Mouse (Mus musculus) frontal cortex, adult (tissue): ENCODE data around the gene Map4k1.

ENCODE experiments used
- ATAC-seq: cut with Nextera tagmentation; 2 replicates; pipeline ENCODE4 v1.9.2; 2017; ENCODE audit warnings: mild to moderate bottlenecking, moderate library complexity, mixed read lengths; ENCODE audit not compliant: low TSS enrichment

Map4k1 gene

GRCm38 (mm10) chr7:28977556-28977955 lies 4.3 kb upstream of the Map4k1 start:
- ATAC-seq: no peak

GRCm38 (mm10) chr7:28982274-28983013 lies 594 bp downstream of the Map4k1 start:
- peak; percentile 48; the same call in 1 of the 2 replicates for ATAC-seq

GRCm38 (mm10) chr7:28983141-28983564 lies 1.3 kb downstream of the Map4k1 start:
- ATAC-seq: no peak

- no peak for ATAC-seq
These were observed 2.0 kb downstream of the Map4k1 start for GRCm38 (mm10) chr7:28983849-28984248.

- ATAC-seq: no peak
These were observed 2.6 kb downstream of the Map4k1 start for GRCm38 (mm10) chr7:28984452-28984851.

GRCm38 (mm10) chr7:28985207-28985606 lies 3.4 kb downstream of the Map4k1 start:
- ATAC-seq: no peak

- ATAC-seq: no peak
These were observed 9.0 kb downstream of the Map4k1 start for GRCm38 (mm10) chr7:28990766-28991273.

- no peak for ATAC-seq
These were observed 9.8 kb downstream of the Map4k1 start for GRCm38 (mm10) chr7:28991616-28992015.

- ATAC-seq: no peak
These were observed 11.1 kb downstream of the Map4k1 start for GRCm38 (mm10) chr7:28992997-28993396.

- ATAC-seq: no peak
These were observed 11.6 kb downstream of the Map4k1 start for GRCm38 (mm10) chr7:28993402-28993801.

GRCm38 (mm10) chr7:29000651-29001605 lies 19.1 kb downstream of the Map4k1 start:
- ATAC-seq: no peak

GRCm38 (mm10) chr7:29007224-29008101 lies 25.6 kb downstream of the Map4k1 start:
- ATAC-seq: no peak; the same call in 1 of the 2 replicates

GRCm38 (mm10) chr7:29008171-29008570 lies 26.3 kb downstream of the Map4k1 start:
- ATAC-seq: no peak

GRCm38 (mm10) chr7:29008714-29009113 lies 26.9 kb downstream of the Map4k1 start:
- ATAC-seq: no peak

- no peak for ATAC-seq
These were observed 33.1 kb downstream of the Map4k1 start for GRCm38 (mm10) chr7:29014984-29015383.

GRCm38 (mm10) chr7:29016440-29016839 lies 34.6 kb downstream of the Map4k1 start:
- no peak for ATAC-seq

- ATAC-seq: no peak
These were observed 35.4 kb downstream of the Map4k1 start for GRCm38 (mm10) chr7:29017222-29017621.

GRCm38 (mm10) chr7:29019447-29020220 lies 37.8 kb downstream of the Map4k1 start:
- ATAC-seq: no peak

GRCm38 (mm10) chr7:29022479-29022878 lies 40.6 kb downstream of the Map4k1 start:
- peak; percentile 91 for ATAC-seq

- ATAC-seq: no peak
These were observed 41.7 kb downstream of the Map4k1 start for GRCm38 (mm10) chr7:29023514-29023913.

- ATAC-seq: no peak
These were observed 43.7 kb downstream of the Map4k1 start for GRCm38 (mm10) chr7:29025566-29025965.
